Mouse (Mus musculus): Measurements from ENCODE around the gene Gm28230. TPM values are rescaled to one million over a fixed set of nuclear protein-coding genes. Genes with fewer than 3 reads are reported as not detected.

Gm28230 gene
- total RNA-seq, 1 experiment from 2014 or later: 1.7 TPM

DNA sequence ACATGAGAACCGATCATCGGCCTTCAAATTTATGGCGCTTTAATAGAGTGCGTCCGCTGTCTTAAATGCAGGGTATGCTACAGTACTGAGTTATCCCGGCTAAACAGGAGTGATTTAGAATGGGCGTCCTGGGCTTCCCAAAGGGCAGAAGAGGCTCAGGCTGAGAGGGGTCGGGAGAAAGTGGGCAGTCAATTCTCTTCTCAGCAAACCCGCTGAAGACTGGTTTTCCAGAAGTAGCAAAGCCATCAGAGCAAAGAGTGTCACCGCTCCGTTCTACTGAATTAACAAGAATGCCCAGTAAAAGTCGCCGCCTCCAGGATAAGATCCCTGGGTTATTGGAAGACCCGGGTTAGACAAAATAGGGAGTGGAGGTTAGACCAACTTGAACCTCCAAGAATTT, 13.3 kb downstream of the Gm28230 start:
- DNase-seq: no peak

DNA sequence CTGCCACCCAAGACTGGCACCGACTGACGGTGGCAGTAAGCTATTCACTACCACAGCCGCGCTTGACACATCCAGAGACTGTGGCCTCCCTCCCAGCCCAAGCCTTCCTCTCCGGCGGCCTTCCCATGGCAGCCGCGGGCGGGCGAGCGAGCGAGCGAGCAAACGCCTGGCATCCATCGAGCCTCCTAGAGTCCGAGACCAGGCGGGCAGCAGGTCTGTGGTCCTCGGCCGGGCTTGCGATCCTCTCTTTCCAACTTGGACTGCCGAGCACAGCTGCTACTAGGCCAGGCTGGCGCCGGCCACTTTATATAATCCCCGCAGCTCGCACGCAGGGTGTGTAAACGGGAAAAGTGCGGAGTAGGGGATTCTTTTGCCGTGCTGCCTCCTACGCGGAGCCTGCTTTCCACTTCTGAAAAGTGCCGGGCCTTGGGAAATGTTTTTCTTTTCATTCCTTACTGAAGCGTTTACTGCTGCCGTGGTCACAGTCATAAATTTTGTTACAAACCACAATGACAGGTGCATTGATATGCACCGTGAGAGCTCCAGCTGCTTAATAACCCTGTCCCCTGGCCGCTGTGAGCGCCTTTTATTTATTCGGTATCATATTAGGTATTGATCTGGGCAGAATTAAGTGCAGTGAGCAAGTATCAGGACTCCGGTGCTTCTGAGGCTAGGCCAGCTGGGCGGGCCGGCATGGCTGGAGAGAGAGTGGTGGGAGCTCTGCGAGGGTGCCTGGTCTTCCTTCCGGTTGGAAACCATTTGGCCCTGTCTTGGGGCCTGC, 14.0 kb downstream of the Gm28230 start:
- DNase-seq: peak; percentile 45

DNA sequence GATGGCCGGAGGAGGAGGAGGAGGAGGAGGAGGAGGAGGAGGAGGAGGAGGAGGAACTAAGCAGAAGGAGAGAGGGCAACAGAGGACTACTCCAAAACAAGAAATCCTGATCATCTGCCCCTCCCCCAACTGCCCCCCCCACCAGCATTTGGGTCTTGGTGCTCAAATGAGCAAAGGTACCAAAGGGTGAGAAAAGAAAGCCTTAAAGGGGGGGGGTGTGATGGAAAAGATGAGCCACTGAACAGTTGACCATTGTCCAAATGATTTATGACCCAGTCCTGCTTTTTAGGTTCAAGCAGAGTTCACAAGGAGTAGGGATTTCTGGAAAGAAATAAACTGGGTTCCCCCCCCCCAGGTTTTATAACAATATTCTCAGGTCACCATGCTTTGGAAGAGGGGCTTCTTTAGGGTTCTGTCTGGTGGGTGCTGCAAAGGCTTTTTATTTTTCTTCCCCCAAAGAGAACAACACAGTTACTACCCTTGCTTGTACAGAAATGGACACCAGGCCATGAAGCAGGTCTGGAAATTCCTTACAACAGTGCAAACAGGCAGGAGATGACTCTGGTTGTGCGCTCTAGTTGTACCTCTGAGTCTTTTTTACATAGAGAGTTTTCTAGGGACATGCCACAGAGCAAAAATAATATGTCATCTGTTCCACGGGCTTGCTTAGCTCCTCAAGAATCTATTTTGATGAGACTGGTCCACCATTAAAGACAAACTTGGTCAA, 14.9 kb downstream of the Gm28230 start:
- DNase-seq: no peak

DNA sequence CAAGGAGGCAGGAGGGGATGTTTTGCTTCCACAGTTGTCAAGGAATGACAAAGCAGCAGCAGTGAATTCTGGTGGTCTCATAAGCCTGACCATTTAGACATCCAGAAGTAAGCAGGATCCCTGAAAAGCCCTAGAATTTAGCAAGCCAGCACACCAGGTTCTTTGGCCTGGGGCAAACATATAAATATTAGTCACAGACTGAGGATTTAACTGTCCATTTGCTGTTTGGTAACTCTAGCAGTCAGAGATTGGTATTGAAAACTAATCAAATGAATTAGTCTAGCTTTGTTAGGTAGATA, 15.4 kb downstream of the Gm28230 start:
- DNase-seq: no peak

DNA sequence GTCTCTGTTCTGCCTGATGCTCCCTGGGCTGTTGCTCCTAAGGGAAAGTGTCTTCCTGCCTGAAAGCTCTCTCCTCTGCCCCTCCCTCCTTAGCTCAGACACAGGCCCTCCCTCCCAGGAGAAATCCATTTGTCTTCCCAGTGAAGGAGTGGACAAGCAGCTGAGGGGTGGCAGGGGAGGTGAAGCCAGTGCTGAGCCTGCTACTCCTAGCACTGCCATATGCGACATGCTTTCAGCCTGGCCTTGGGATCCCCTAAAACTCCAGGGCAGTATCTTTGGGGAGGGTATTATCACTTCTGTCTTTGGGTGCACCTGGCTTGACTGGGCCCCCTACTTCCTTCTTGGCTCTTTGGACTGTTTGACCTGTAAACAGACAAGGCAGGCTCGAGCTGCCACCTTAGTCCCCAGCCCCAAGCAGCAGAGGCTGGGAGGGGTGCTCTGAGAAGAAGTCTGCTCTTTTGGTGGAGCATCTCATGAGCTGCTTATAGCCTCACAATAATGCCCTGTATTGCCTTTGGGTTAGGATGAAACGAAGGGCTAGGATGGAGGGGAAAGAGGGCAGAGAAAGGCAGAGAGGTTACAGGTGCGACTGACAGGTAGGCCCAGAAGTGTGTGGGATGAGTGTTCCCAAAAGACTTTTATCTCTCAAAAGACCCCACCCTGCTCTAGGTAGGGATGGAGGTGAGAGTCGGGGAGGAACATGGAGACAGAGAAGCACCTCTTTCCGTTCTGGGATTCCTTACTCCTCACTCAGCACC, 19.2 kb downstream of the Gm28230 start:
- no peak for DNase-seq

DNA sequence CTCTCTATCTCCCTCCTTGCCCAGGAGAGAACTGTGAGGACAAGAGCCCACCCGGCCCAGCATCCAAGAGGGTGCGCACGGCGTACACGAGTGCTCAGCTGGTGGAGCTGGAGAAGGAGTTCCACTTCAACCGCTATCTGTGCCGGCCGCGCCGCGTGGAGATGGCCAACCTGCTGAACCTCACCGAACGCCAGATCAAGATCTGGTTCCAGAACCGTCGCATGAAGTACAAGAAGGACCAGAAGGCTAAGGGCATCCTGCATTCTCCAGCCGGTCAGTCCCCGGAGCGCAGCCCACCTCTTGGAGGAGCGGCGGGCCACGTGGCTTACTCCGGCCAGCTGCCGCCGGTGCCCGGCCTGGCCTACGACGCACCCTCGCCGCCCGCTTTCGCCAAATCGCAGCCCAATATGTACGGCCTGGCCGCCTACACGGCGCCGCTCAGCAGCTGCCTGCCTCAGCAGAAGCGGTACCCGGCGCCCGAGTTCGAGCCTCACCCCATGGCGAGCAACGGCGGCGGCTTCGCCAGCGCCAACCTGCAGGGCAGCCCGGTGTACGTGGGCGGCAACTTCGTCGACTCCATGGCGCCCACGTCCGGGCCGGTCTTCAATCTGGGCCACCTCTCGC, 19.9 kb downstream of the Gm28230 start:
- no peak for DNase-seq

DNA sequence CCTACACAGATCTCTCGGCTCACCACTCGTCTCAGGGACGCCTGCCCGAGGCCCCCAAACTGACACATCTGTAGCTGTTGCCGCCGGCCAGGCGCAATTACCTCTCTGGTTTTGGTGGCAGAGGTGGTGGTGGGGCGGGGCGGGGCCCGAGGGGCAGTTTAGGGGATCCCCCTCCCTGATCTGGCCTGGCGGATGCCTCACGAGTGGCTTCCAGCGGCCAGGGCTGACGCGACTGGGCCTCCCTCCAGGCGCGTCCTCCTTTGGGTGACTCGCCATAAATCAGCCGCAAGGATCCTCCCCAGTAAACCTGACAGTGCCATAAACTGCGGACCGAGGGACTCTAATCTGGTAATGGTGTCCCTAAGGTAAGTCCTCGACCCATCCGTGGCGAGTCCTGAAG, 20.5 kb downstream of the Gm28230 start:
- peak; percentile 32 for DNase-seq

DNA sequence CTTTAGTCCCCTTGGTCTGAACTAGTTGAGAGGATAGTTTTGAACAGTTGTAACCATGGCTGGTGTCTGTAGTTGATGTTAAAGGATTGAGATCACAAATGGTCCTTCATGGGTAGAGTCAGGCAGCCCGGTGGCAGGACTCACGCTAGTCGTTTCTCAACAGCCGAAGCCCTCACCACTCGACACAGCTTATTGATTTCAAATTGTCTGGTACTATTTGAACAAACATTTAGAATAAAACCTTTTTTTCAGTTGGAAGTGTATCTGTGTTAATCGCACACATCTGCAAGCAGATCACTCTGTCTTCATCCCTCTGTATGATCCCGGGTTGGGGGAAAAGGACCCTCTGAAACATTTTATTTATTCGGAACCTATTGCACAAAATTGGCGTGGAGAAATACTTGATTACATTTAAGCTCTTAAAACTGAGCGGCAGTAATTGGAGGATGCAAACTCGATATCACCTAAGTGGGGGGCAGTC, 21.2 kb downstream of the Gm28230 start:
- DNase-seq: no peak

DNA sequence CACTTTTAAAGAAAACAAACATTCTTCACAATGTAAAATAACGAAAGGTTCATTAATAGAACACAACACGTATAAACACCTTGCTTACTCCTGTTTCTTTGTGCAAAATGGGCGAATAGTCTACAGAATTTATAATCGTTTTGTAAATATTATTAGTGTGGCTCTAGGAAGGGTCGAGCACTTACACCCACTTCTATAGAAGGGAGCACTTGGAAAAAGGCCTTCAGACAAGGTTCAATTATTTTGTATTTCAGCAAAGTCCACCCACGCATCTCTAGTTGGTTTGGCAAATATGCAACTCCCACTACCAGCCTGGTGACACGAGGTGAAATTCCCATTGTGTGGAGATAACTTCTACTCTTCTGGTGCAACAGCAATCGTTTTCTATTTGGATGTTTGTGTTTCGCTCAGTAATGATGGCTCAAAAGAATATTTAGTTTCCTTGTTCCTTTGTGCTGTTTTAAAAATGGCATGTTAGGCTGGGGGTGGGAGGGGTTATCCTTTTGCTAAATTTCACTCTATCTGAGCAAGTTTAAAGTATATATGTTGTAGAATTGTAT, 22.0 kb downstream of the Gm28230 start:
- DNase-seq: no peak

DNA sequence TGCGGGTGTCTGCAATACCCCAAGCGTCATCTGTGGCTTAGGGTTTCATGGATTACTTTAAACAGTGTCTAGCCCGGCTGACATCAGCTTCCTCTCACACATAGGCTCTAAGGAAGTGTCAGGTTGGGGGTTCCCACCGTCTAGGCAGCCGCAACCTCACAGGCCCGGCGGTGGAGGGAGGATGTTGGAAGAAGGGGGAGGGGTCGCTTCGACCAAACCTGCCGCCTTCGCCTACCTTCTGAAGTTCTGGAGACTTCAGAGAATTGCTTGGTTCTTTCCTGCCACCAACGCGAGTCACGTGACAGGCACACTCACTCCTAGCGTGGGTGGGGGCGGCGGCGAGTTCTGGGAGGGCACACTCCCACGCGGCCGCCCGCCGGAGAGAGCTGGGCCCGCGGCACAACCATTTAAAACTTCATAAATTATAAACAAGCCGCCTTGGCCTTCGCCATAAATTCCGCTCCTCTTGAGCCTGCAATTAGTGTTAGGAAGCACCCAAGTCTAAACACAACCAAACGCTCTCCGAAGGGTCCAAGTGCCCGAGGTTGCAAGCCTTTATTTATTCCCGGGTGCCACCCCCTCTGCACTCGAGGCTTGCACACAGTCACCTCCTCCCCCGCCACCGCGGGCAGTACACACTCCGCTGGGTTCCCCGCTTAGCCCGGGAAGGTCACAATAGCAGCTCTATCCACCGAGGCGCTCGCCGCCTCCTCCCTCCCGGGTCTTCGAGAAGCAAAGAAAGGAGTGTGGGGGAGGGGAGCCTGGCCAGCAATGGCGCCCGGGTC, 23.0 kb downstream of the Gm28230 start:
- DNase-seq: peak; percentile 54

DNA sequence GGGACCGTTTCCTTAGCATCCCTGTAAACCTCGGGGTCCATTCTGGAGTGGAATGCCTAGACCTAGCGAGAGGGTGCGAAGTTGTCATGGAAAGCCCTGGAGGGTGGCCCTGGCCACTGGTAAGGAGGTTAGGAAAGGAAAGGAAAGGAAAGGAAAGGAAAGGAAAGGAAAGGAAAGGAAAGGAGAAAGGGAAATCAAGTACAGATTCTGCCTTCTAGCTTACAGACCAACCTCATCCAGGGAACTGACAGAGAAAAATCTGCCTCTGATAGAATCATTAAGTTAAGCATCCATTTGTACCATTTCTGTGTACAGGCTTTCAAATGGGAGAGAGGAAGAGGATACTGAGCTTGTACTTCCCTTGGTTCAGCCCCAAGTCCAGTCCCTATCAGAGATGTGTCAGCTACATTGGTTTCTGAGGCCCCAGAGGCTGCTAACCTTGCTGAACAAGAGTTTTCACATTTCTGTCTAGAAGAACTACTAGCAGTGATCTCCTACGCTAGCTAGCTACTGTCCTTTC, 24.3 kb downstream of the Gm28230 start:
- DNase-seq: no peak

DNA sequence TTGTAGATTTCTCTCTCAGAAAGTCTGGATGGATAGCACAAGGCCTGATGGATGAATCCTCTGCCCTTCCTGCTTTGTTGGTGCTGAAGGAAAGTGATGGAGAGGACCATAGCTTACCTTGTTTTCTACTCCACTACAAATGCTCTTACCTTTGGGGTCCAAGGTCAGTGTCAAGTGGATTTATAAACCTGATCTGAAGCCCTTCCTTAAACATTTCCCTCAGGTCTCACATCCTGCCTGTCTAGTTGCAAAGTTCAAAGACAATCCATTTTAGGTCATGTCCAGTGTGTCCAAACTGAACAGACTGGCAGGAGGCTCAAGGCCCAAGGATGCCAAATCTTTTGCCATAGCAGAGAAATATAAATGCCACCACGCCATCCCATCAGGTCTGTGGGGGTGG, 25.3 kb downstream of the Gm28230 start:
- no peak for DNase-seq

DNA sequence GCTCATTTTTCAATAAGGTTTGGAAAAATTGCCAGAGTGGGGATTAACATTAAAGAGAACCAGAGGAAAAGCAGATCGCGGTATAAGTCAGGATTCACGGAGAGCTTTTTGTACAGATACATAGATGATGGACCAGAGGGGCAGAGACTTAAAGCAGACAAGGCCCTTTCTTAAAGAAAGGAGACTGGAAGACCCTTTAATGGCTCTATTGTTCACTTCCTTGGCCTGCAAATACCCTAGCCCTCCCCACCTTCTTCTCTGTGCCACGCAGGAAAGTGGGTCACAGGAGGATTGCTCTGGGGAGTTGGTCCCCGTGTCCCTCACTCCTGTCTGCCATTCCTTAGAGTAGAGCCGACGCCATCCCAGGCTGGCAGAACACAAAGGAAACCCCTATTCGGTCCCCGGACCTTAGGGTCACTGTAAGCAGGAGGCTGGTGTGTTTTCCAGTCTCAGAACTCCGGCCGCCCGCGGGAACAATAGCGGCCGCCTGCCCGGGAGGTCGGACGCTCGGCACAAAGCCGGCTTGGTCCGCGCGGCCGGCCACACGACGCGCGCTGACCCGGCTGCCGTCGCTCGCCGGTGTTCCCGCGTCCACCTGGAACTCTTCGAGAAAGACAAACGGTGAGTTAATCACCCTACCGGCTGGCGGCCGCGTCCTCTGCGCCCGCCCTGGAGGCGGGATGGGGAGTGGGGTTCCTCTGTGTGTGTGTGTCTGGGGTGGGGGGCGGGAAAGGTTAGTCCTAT, 26.1 kb downstream of the Gm28230 start:
- no peak for DNase-seq

DNA sequence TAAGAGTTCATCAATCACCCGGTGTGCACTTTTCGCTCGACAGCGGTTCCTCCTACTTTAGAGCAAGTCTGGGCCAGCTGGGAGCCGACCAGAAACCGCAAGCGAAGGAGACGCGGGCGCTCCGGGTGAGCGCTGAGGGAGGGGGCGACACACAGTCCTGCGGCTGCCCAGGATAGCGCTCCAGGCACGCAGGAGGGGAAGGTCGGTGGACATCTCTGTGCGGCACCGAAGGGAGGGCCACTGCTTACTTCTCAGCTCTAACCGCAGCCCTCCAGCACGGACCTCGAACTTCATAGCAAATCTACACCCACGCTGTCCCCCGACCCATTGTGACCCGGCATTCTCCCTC, 26.6 kb downstream of the Gm28230 start:
- no peak for DNase-seq

DNA sequence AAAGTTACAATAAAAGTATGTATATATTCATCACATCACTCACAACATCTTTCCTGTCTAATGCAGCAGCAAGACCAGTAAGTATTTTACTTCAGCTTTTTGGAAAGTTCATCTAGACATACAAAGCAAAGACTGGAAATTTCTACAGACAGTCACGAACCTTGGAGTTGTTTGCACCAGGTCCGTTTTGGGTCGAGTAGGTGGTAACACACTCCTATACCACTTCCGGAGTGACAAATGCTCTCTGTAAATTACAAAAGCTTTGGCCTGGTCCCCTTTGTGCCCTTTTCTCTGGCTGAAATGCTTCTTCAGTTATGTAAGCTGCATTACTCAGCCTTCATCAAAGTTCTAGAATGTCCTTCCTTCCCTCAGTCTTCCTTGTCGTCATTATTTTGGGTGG, 27.2 kb downstream of the Gm28230 start:
- DNase-seq: no peak

DNA sequence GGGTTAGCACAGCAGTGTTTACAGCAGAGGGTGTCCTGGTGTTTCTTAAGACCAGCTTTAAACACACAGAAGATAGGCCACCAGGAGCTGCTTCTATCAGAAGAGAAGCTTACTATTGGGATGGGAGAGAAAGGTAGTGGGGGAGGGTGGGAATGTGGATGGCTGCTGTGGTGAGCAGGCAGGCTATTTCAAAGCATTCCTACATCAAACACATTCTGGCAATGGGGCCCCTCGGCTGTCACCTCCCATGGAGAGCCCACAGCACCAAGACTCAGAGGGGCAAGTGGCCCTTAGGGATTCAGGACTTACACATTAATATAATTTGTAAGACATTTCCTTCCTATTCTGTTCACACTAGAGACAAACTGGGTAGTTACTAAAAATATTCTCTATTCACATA, 33.6 kb downstream of the Gm28230 start:
- no peak for DNase-seq

DNA sequence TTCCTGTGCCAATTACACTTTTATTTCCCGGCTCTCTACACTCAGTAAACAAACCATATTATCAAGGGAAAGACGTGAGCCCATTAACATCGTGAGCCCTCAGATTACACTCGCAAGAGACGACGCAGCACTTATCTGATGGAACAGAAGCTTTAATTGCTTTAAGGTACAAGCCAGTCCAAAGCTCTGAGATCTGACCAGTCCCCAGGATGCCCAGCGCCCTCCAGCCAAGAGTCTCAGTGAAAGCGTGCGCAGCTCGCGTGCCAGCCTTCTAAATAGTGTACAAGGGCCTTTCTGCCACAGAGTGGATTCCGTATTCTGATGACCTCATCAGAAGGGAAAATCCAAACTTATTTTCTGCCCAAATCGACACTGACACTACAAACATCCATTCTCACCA, 35.4 kb downstream of the Gm28230 start:
- DNase-seq: no peak

DNA sequence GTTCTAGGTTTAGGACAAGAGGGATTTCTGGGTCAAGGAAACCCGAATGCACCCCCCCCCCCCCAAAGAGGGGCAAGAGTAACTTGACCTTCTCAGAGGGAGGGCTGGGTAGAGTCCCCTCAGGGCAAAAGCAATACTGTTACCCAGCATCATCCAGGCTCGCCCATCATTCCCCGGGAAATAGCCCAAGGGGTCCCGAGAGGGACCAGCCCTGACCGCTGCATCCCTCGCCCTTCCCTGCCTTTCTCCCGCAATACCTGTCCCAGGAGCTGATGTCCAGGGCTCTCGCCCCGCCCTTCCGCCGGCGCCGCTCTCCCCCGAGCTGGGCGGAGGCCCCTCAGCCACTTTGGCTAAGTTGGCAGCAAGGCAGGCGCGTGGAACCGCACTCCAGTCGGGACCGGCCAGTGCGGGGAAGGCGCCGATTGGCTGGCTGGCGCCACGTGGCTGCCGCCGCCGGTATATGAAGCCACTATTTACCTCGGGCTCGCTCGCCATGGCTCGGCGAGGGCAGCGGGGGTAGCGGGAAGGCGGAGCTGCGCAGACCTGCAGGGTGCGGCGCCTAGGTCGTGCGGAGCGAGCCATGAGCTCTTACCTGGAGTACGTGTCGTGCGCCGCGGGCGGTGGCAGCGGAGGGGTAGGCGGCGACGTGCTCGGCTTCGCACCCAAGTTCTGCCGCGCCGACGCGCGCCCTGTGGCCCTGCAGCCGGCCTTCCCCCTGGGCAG, 36.2 kb downstream of the Gm28230 start, which contains the start of gene Hoxd1:
Gene Hoxd1 (plus strand): TSS at position 459 of the 723 bp plus-strand sequence.
- DNase-seq: peak; percentile 50

DNA sequence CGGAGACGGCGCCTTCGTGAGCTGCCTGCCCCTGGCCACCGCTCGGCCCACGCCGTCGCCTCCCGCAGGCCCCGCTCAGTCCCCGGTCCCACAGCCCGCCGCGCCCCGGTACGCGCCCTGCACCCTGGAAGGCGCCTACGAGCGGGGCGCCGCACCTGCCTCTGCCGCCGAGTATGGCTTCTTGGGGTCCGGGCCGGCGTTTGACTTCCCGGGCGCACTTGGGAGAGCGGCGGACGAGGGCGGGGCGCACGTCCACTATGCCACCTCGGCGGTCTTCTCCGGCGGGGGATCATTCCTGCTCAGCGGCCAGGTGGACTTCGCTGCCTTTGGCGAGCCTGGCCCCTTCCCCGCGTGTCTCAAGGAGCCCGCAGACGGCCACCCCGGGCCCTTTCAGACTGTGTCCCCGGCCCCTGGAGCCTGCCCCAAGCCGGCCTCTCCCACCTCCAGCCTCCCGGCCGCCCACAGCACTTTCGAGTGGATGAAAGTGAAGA, 36.8 kb downstream of the Gm28230 start:
- DNase-seq: peak; percentile 16

DNA sequence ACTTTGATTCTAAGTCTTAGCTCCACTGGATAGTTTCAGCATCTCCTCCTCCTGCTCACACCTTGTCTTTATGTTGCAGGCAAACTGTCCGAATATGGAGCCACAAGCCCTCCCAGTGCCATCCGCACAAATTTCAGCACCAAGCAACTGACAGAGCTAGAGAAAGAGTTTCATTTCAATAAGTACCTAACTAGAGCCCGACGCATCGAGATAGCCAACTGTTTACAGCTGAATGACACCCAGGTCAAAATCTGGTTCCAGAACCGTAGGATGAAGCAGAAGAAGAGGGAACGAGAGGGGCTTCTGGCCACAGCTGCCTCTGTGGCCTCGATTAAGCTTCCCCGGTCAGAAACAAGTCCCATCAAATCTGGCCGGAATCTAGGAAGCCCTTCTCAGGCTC, 37.4 kb downstream of the Gm28230 start:
- DNase-seq: no peak
